Mouse (Mus musculus) ES-E14 (cell line): ENCODE measurements around the gene Btrc. TPM values are rescaled to one million over a fixed set of nuclear protein-coding genes. Genes with fewer than 3 reads are reported as not detected.
A peak's percentile ranks its signal among the peaks of the same experiment; 100 is the strongest.
"Not testable (repeated sequence)": the region's sequence is repeated elsewhere in the genome, so short reads cannot be mapped to it uniquely, and the experiment has no call there.

Experiments used
- DNase-seq: peaks from one replicate; pipeline ENCODE4 v3.0.0-alpha.2; 2013; ENCODE audit warnings: low read depth, low spot score
- H3K27ac ChIP-seq: 2 replicates; pipeline ENCODE4 v1.5.1; 2012; ENCODE audit warnings: low read depth, mild to moderate bottlenecking, low read length, moderate library complexity, mixed read lengths; ENCODE audit not compliant: poor library complexity, insufficient read depth, severe bottlenecking
- H3K36me3 ChIP-seq: 2 replicates; pipeline ENCODE4 v1.6.1; 2012; ENCODE audit warnings: mild to moderate bottlenecking, low read length, moderate library complexity, mixed read lengths; ENCODE audit not compliant: control insufficient read depth, poor library complexity, insufficient read depth, severe bottlenecking
- H3K4me1 ChIP-seq, 2 experiments: fragments of 150-350 bp in 1 of 2; sonication (generic) in 1 of 2; 2 replicates each; pipeline ENCODE4 v1.6.1; 2012; ENCODE audit warnings: low read length in 2 of 2, mild to moderate bottlenecking in 1 of 2, mixed read lengths in 1 of 2; ENCODE audit not compliant: control insufficient read depth in 2 of 2, insufficient read depth in 2 of 2, poor library complexity in 1 of 2
- H3K4me3 ChIP-seq, 2 experiments: fragments of 150-350 bp in 1 of 2; sonication (generic) in 1 of 2; 2 replicates each; pipeline ENCODE4 v1.5.1; 2012; ENCODE audit warnings: low read length in 2 of 2, low read depth in 1 of 2, mild to moderate bottlenecking in 1 of 2, mixed read lengths in 1 of 2; ENCODE audit not compliant: insufficient read depth in 1 of 2, poor library complexity in 1 of 2, severe bottlenecking in 1 of 2
- H3K9ac ChIP-seq: 2 replicates; pipeline ENCODE4 v1.6.1; 2012; ENCODE audit warnings: low read depth, mild to moderate bottlenecking, low read length, mixed read lengths; ENCODE audit not compliant: poor library complexity, insufficient read depth, severe bottlenecking
- H3K9me3 ChIP-seq: fragments of 150-350 bp; sonication (generic); 2 replicates; pipeline ENCODE4 v1.6.1; 2012; ENCODE audit warnings: low read depth, mild to moderate bottlenecking, low read length; ENCODE audit not compliant: control insufficient read depth, insufficient read depth
- CHD2 ChIP-seq: IDR thresholded peaks from 2 replicates; pipeline ENCODE4 v1.6.1; 2014; ENCODE audit warnings: mild to moderate bottlenecking, low read depth, low read length, inconsistent platforms
- HCFC1 ChIP-seq: IDR thresholded peaks from 2 replicates; pipeline ENCODE4 v1.6.1; 2012; ENCODE audit warnings: low read length, inconsistent platforms, borderline replicate concordance; ENCODE audit not compliant: insufficient read depth
- MAFK ChIP-seq: IDR thresholded peaks from 2 replicates; pipeline ENCODE4 v1.6.1; 2014; ENCODE audit warnings: mild to moderate bottlenecking, low read depth, low read length, inconsistent platforms; ENCODE audit not compliant: insufficient read depth
- ZC3H11A ChIP-seq: IDR thresholded peaks from 2 replicates; pipeline ENCODE4 v1.6.1; 2012; ENCODE audit warnings: low read depth, mild to moderate bottlenecking, inconsistent platforms, low read length, borderline replicate concordance
- ZNF384 ChIP-seq: IDR thresholded peaks from 2 replicates; pipeline ENCODE4 v1.6.1; 2012; ENCODE audit warnings: low read depth, low read length, inconsistent platforms
- in situ Hi-C, 2 experiments: fragments of 600-800 bp; cut with MboI; formaldehyde crosslinking; loops; one replicate each; pipeline ENCODE4 v1.15.1; 2025; ENCODE audit warnings: low sequenced_read_pairs in 2 of 2, inconsistent platforms in 1 of 2; ENCODE audit not compliant: unreplicated experiment in 2 of 2
- total RNA-seq: library from RNA; depleted of rRNA; stranded (reverse); fragments of 300-350 nt; gene quantifications from 2 replicates; pipeline ENCODE4 v1.2.3, GENCODE M21; 2012

Btrc gene
- total RNA-seq, 1 experiment, result 17.4 TPM

GRCm38 (mm10) chr19:45355678-45356077 is 7.9 kb upstream of the Btrc start:
- no peak for DNase-seq
- no peak for TF ChIP-seq CHD2
- TF ChIP-seq ZNF384, result no peak
- TF ChIP-seq MAFK, result no peak
- TF ChIP-seq HCFC1, result no peak
- no peak for TF ChIP-seq ZC3H11A
- no peak overlapping the region for H3K27ac ChIP-seq
- no peak overlapping the region for H3K4me3 ChIP-seq
- no peaks in the 10 kb centered on the region for H3K9me3 ChIP-seq
- H3K9ac ChIP-seq, result no peak overlapping the region
- in situ Hi-C loops, result no loop called here
- H3K36me3 ChIP-seq, result no peaks in the 10 kb centered on the region
- peaks cover 3 to 4% of the 10 kb centered on the region in 2 experiments; a peak in 3 of 4 replicates for H3K4me1 ChIP-seq

- peak; percentile 49 for DNase-seq
- H3K27ac ChIP-seq, H3K4me1 ChIP-seq, H3K36me3 ChIP-seq, H3K9me3 ChIP-seq, in situ Hi-C loops, H3K9ac ChIP-seq, H3K4me3 ChIP-seq: not testable (repeated sequence)
- peak; percentile 90 for TF ChIP-seq ZNF384
Observed at GRCm38 (mm10) chr19:45356868-45357267, 6.7 kb upstream of the Btrc start.

- Histone ChIP-seq H3K9me3 (no peaks in the 10 kb centered on the region), H3K27ac (no peak overlapping the region), H3K4me1 (peaks cover 0 to 4% of the 10 kb centered on the region in 2 experiments; a peak in 1 of 4 replicates), H3K36me3 (no peaks in the 10 kb centered on the region), H3K9ac (no peak overlapping the region), H3K4me3 (no peak overlapping the region)
- no peak for DNase-seq
- TF ChIP-seq HCFC1 (no peak), MAFK (no peak), ZC3H11A (no peak), ZNF384 (no peak), CHD2 (no peak)
- in situ Hi-C loops, result no loop called here
Observed at GRCm38 (mm10) chr19:45360486-45360885, 3.0 kb upstream of the Btrc start.

GRCm38 (mm10) chr19:45363933-45364391 is 428 bp downstream of the Btrc start:
- DNase-seq, result peak; percentile 37
- in situ Hi-C loops, result no loop called here
- no peak for TF ChIP-seq HCFC1
- Histone ChIP-seq H3K4me1 (no peaks in the 10 kb centered on the region), H3K4me3 (peak overlapping the region; percentile 79), H3K36me3 (no peaks in the 10 kb centered on the region), H3K9me3 (no peaks in the 10 kb centered on the region), H3K27ac (0 out of 2 replicates have a peak overlapping the region, but pooled peaks have one; percentile 11), H3K9ac (peak overlapping the region; percentile 66)

GRCm38 (mm10) chr19:45366651-45367050 is 3.1 kb downstream of the Btrc start:
- no peaks in the 10 kb centered on the region for H3K4me1 ChIP-seq
- H3K27ac ChIP-seq, result no peak overlapping the region
- in situ Hi-C loops, result no loop called here
- TF ChIP-seq HCFC1, result no peak
- no peaks in the 10 kb centered on the region for H3K9me3 ChIP-seq
- H3K36me3 ChIP-seq, result no peaks in the 10 kb centered on the region
- H3K9ac ChIP-seq, result no peak overlapping the region
- no peak overlapping the region for H3K4me3 ChIP-seq
- no peak for DNase-seq

GRCm38 (mm10) chr19:45384815-45385214 is 21.3 kb downstream of the Btrc start:
- H3K4me3 ChIP-seq, H3K4me1 ChIP-seq, in situ Hi-C loops, H3K9ac ChIP-seq, H3K9me3 ChIP-seq, H3K36me3 ChIP-seq, H3K27ac ChIP-seq, DNase-seq: not testable (repeated sequence)
